Mouse (Mus musculus): ENCODE measurements around the gene Myrip.
"Not testable (repeated sequence)": the region's sequence is repeated elsewhere in the genome, so short reads cannot be mapped to it uniquely, and the experiment has no call there.

The Myrip gene

GRCm38 (mm10) chr9:120395188-120395587 is 93.9 kb downstream of the Myrip start:
- DNase-seq (ENCODE audit: low read depth, low spot score): peak; percentile 68

GRCm38 (mm10) chr9:120396579-120397185 is 95.4 kb downstream of the Myrip start:
- no peak for DNase-seq (ENCODE audit: low read depth, low spot score)

GRCm38 (mm10) chr9:120398289-120398688 is 97.0 kb downstream of the Myrip start:
- DNase-seq (ENCODE audit: low read depth, low spot score): no peak

GRCm38 (mm10) chr9:120399537-120399936 is 98.2 kb downstream of the Myrip start:
- not testable (repeated sequence) for DNase-seq (ENCODE audit: low read depth, low spot score)

GRCm38 (mm10) chr9:120402368-120402767 is 101.1 kb downstream of the Myrip start:
- DNase-seq (ENCODE audit: low read depth, low spot score): no peak

- DNase-seq (ENCODE audit: low read depth, low spot score): peak; percentile 92
Measured at GRCm38 (mm10) chr9:120403661-120404060, 102.3 kb downstream of the Myrip start.

- peak; percentile 72 for DNase-seq (ENCODE audit: low read depth, low spot score)
Measured at GRCm38 (mm10) chr9:120409663-120410181, 108.4 kb downstream of the Myrip start.

GRCm38 (mm10) chr9:120410421-120410820 is 109.1 kb downstream of the Myrip start:
- DNase-seq (ENCODE audit: low read depth, low spot score): peak; percentile 86

GRCm38 (mm10) chr9:120415504-120415903 is 114.2 kb downstream of the Myrip start:
- peak; percentile 92 for DNase-seq (ENCODE audit: low read depth, low spot score)

GRCm38 (mm10) chr9:120416151-120416550 is 114.8 kb downstream of the Myrip start:
- no peak for DNase-seq (ENCODE audit: low read depth, low spot score)

- DNase-seq (ENCODE audit: low read depth, low spot score): no peak
Measured at GRCm38 (mm10) chr9:120416729-120417128, 115.4 kb downstream of the Myrip start.

GRCm38 (mm10) chr9:120418582-120418981 is 117.3 kb downstream of the Myrip start:
- DNase-seq (ENCODE audit: low read depth, low spot score): peak; percentile 52

- DNase-seq (ENCODE audit: low read depth, low spot score): no peak
Measured at GRCm38 (mm10) chr9:120424567-120424966, 123.3 kb downstream of the Myrip start.

- peak; percentile 71 for DNase-seq (ENCODE audit: low read depth, low spot score)
Measured at GRCm38 (mm10) chr9:120425768-120426167, 124.5 kb downstream of the Myrip start.

GRCm38 (mm10) chr9:120428181-120428580 is 126.9 kb downstream of the Myrip start:
- DNase-seq (ENCODE audit: low read depth, low spot score): no peak

- DNase-seq (ENCODE audit: low read depth, low spot score): peak; percentile 80
Measured at GRCm38 (mm10) chr9:120433747-120434146, 132.4 kb downstream of the Myrip start.

- no peak for DNase-seq (ENCODE audit: low read depth, low spot score)
Measured at GRCm38 (mm10) chr9:120435841-120436240, 134.5 kb downstream of the Myrip start.

- DNase-seq (ENCODE audit: low read depth, low spot score): no peak
Measured at GRCm38 (mm10) chr9:120436854-120437253, 135.5 kb downstream of the Myrip start.

GRCm38 (mm10) chr9:120437266-120437876 is 136.1 kb downstream of the Myrip start:
- no peak for DNase-seq (ENCODE audit: low read depth, low spot score)

- DNase-seq (ENCODE audit: low read depth, low spot score): no peak
Measured at GRCm38 (mm10) chr9:120438350-120438749, 137.0 kb downstream of the Myrip start.

- DNase-seq (ENCODE audit: low read depth, low spot score): peak; percentile 61
Measured at GRCm38 (mm10) chr9:120438781-120439180, 137.5 kb downstream of the Myrip start.

GRCm38 (mm10) chr9:120444642-120445041 is 143.3 kb downstream of the Myrip start:
- DNase-seq (ENCODE audit: low read depth, low spot score): peak; percentile 66

GRCm38 (mm10) chr9:120449696-120450329 is 148.5 kb downstream of the Myrip start:
- DNase-seq (ENCODE audit: low read depth, low spot score): peak; percentile 49

All from brain, adult 2 months (tissue).